Mouse (Mus musculus) lung, postnatal 14 days (tissue): ENCODE data around the gene Rnf38.

Experiments used
- DNase-seq: peaks from one replicate; pipeline ENCODE4 v3.0.0; 2021

Rnf38 gene

DNA sequence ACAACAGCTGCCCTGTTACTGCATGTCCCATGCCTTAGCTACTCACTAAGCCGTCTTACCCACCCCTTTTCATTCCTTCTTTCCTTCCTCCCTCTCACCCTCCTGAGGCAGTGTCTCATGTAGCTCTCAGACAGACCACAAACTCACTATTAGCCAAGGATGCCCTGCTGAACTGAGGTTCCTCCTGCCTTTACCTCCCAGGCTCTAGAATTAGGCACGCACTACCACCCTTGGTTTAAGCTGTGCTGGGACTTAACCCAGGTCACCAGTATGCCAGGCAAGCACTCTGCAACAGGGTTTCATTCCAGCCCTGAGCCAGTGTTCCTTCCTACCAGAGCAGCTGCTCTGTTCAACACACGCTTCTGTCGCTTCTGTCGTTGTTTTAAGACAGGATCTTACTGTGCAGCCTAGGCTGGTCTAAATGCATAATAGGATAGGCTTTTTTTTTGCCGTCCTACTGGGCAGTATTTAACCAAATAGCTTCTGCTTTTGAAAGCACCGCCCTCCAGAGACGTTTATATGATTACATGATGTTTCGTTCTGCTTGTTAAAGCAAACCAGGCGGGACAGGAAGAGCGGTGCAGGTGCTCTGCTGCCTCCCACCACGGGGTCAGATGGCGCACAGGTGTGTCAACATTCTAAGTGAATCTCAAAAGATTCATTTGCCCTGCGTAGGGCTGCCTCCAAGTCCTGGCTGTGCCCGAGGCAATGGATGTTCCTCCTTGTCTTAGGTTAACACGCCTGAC lies 120.0 kb downstream of the Rnf38 start:
- no peak for DNase-seq

DNA sequence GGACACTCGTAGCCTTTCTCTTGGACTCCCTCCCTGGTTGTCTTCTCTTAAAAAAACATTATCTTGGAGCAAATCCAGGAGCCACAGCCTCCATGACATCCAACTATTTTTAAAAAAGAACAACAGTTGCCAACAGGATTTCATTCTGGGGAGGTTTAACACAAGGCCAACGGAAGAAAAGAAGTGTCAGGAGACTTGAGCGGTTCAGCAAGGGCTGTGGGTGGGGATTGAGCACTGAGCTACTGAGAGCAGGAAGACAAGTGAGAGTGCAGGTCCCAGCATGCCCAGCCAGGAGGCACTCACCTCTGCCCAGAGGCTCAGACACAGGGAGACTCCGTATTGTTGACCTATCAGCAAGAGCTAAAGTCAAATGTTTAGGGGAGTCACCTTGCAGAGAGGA lies 120.8 kb downstream of the Rnf38 start:
- DNase-seq = no peak

DNA sequence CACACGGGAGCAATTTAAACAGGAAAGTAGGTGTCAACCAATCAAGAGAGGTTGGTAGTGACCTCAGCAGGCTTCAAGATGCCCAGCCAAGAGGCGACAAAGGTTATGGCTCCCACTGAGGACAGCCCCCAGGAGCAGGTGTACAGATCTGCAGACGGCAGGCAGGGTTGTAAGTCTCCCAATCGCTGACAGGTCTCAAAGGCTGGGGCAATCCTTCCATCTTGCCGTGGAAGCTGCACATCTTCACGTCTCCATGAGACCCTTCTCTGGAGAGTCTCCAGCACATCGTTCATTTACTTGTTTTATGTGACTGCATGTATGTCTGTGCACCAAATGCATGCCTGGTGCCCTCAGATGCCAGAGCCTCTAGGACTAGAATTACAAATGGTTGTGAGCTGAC lies 122.8 kb downstream of the Rnf38 start:
- DNase-seq = no peak

DNA sequence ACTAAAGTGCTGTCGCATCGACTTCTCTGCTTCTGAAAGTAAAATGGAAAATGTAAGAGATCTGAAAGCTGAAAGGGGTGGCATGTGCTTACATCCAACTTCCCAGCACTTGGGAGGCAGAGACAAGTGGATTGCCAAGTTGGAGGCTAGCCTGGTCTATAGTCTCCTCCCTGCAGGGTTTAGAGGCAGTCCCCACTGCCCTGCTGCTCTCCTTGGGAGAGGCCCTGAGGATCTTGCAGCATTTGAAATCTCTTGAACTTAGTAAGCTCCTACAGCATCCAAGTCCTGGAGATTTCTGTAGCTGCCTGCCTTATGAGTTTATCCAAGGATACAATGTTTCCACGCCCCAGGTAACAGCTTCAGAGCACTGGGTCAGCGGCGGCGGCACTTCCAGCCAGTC lies 125.3 kb downstream of the Rnf38 start:
- no peak for DNase-seq

DNA sequence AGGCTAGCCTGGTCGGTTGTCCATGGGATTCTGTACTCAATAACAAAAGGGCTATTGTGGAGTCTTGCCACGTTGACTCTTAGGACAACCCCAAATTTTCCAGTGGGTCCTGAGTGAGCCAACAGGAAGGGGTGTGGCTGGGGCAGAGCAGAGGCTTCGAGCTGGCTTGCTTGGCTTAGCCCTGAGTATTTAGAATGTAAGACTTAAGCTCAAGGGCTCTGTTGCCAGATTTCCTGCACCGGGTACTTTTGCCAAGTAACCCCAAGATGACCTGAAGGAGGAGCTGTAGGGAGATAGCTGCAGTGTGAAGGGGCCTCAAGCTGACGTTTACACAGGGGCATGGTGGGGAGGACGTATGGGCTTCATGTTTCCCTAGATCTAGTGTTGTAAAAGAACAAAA lies 126.2 kb downstream of the Rnf38 start:
- DNase-seq = peak; percentile 36

DNA sequence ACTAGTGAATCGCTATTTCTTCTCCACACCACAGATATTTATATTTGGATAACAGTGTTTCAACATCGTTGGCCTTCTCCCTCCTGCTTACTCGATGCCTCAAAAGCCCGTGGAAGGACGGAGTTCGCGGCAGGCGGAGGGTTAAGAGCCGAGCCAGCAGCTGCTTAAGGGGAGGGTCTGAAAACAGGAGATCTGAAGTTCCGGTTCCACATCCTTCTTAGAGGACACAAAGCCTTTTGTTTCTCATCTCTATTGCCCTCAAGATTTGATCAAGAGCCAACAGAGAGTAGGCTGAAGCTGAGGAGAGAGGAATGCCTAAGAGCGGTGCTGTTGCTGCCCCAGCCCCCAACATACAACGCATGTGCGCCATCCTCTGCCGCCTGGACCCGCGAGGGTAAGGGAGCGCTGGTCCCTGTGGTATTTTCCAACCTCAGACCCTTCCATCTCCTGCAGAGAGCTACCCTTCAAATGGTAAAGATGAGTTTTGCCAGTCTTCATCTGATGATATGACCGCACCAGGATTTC lies 127.2 kb downstream of the Rnf38 start:
- no peak for DNase-seq

DNA sequence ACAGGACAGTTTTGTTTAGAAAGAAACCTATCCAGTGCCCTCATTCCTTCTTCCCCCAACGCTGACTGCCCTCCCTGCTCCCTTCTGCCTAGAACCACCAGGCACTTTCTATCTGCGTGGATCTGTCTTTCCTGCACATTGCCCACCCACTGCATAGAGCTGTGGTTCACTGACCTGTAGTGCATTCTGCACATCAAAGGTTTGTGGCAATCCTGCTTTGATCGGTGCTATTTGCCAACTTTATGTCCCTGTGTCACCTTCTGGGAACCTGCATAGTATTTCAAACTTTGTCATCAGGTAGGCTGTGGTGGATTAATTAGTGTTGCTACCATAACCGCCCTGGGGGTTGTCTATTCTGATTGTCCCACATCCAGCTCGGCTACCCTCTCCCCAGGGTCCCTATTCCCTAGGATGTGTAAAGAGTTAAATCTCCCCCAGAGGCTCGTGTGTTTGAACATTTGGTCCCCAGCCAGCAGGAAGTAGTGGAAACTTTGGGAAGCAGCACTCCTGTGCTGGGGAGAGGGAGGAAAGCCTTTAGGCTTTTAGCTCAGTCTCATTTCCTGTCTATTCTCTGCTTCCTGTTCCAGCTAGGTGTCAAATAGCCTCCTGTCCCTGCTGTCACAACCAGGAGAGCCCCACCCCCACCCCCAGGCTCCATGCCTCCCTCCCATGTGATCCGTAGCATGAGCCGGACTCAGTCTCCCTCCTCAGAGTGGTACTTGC lies 129.2 kb downstream of the Rnf38 start:
- peak; percentile 30 for DNase-seq

DNA sequence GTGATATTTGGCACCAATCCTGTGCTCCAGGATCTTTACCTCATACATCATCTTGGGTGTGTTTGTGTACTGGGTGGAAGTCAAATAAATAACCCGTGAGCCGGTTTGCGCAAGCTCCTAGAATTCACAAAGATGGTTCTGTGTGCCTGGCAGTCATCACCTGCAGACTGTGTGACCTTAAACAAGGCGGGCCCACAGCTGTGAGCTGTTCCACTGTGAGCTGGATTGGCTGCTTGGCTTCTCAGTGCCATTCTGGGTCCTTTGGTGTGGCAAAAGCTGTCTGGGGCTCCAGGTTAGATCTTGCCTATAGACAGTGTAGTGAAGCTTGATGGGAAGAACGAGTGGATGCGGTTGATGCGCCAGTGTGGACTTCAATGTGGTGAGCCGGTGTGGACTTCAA lies 130.0 kb downstream of the Rnf38 start:
- DNase-seq = no peak

DNA sequence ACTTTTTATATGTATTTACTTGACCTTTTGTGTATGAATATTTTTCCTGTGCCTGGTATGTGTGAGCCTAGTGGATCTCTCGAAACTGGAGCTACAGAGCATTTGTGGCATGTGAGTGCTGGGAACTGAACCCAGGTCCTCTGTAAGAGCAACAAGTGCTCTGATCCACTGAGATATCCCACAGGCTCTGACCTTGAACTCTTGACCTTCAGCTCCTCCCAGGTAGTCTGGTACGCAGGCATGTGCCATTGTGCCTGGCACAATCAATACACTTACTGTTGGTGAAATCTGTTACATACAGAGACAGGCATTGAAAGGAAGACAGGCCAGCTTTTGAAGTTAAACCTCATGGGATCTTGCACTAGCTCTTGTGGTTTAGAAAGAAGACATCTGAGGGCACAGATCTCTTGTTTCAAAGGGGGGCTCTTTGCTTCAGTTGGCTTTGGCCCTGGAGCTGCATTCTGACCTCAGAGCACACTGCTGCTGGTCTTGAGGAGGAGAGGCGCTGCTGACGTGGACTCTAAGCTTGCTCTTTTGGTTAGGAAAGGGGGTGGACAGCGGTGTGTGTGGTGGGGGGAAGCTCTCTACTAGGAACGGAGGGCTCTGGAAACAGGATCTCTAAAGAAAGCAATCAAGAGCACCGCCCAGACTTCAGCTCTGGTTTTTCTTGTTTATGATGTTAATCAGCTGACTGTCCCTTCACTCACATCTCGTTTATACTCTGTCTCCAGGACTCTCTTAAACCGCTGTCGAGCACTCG lies 135.8 kb downstream of the Rnf38 start:
- no peak for DNase-seq

DNA sequence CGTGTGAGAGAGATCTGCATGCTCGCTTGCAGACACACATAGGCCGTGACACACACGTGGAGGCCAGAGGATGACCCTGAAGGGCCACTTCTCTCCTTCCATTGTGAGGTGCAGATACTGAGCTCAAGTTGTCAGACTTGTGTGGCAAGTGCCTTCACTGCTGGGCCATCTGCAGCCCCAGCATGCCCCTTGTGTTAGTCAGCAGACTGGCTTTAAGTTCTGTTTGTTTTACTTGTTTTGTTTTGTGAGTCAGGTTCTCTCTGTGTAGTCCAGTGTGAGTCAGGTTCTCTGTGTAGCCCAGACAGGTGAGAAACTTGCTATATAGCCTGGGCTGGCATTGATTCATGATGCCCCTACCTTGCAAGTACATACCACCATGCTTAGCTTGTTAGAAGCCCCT lies 139.1 kb downstream of the Rnf38 start:
- no peak for DNase-seq

DNA sequence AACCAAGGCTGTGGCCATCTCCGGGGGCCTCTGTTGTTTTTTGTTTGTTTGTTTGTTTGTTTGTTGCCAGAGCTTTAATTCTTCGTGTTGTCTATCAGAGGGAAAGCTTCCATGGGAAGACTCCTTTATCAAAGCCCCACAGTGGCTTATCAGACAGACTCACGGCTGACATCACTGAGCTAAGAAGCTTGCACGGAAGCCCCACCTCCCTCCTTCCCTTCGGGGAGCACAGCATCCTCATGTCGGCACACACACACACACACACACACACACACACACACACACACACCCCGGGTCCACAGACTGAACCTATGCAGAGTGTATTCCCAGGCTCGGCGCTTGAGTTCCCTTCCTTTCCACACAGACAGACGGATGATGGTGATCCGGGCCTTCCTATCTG lies 141.2 kb downstream of the Rnf38 start:
- DNase-seq = no peak

DNA sequence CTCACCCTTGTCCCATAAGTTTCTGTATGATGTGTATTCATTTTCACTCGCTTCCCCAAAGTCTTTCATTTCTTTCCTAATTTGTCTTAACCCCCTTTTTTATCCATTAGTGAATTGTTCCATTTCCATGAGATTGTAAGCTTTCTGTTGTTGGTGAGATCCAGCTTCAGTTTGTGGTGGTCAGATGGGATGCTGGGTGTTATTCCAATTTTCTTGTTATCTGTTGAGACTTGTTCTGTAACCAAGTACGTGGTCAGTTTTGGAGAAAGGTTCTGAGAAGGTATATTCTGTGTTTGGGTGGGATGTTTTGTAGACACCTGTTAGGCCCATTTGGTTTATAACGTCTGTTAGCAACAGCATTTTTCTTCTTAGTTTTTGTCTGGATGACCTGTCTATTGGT lies 148.0 kb downstream of the Rnf38 start:
- DNase-seq = no peak

DNA sequence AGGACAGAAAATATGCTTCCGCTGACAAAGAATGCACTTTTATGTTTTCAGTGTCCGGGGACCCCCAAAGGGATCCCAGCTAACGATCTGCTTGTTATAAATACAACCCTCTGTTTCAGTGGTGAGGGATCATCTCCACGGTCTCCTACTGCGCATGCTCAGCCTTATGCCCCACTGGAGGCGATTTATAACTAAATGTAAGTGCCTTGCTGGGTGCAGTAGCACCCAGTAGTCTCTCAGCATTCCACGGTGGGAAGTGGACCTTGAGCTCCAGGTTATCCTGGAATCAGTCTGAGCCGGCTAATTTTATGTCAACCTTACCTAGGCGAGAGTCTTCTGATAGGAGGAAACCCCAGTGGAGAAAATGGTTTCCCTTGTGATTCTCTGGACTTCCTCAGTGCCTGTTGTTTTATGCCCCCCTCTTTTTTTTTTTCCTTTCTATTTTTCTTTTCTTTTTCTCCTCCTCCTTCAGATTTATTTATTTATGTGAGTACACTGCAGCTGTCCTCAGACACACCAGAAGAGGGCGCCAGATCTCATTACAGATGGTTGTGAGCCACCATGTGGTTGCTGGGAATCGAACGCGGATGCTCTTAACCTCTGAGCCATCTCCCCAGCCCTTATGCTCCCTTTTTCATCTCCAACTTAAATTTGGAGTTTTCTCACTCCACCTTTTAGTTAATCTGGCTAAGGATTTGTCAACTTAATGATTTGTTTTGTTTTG lies 148.8 kb downstream of the Rnf38 start:
- no peak for DNase-seq

DNA sequence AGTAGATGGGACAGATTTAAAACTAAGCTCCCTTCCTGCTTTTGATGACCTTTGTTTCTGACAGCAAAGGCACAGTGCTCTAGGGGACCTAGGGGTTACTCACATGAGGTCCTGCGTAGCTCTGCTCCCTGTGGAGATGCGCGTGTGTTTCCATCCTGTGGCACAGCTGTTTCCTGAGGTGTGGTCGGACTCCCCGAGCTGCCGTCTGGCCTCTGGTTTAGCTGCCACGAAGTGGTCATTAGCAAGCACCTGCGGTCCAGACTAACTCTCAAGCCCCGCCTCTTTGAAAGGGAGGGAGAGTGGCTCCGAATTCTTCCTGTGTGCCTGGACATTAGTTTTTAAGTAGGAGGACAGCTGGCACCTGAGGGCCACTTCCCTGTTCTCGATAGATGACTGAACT lies 149.6 kb downstream of the Rnf38 start, which contains the start of gene Gne:
Gene Gne, minus strand, starts transcription at position 233 of the 400 bp plus-strand sequence.
- DNase-seq = peak; percentile 38

DNA sequence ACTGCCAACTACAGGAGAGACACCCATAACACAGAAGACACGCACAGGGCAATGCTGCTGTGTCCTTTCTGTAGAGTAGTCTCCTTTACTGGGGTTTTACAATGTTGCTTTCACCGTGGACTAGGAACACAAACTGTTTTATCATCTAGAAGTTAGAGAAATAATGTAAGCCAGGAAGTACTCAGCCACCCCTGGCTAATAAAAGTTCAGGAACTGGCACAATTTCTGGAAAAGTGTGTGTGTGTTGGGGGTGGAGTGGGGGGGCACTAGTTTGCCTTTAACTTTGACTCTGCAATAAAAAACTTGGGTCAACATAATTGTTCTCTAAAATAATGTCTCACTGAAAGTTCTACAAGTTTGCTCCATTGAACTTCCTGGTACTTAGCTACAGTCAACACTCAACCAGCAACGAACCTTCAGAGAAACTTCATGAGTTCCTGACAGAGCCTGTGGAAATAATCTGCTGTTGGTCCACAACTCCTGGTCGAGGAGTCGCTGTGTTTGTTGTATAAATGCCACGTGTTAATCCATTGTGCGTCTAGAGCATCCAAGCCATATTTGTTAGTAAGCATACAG lies 155.1 kb downstream of the Rnf38 start:
- DNase-seq = no peak
